Mouse (Mus musculus) kidney, embryonic 16.5 days (tissue): ENCODE data around the gene Sox5. TPM values are rescaled to one million over a fixed set of nuclear protein-coding genes. Genes with fewer than 3 reads are reported as not detected.

Experiments
- ATAC-seq: fragments of 200-750 bp; cut with Nextera tagmentation; 2 replicates; pipeline ENCODE4 v1.8.0; 2017; ENCODE audit warnings: moderate TSS enrichment; ENCODE audit not compliant: low FRiP score, low TSS enrichment
- H3K27ac ChIP-seq: fragments of 300-500 bp; sonication (generic); 2 replicates; pipeline ENCODE4 v1.5.1; 2014; ENCODE audit warnings: low read length
- H3K27me3 ChIP-seq: fragments of 300-500 bp; sonication (generic); 2 replicates; pipeline ENCODE4 v1.6.1; 2014; ENCODE audit warnings: low read length, control low read depth, mixed read lengths; ENCODE audit not compliant: insufficient read depth
- H3K36me3 ChIP-seq: fragments of 300-500 bp; sonication (generic); 2 replicates; pipeline ENCODE4 v1.6.1; 2014; ENCODE audit warnings: low read length, control low read depth, mixed read lengths; ENCODE audit not compliant: insufficient read depth
- H3K4me1 ChIP-seq: fragments of 300-500 bp; sonication (generic); 2 replicates; pipeline ENCODE4 v1.6.1; 2014; ENCODE audit warnings: low read length, control low read depth, mixed read lengths; ENCODE audit not compliant: insufficient read depth
- H3K4me2 ChIP-seq: fragments of 300-500 bp; sonication (generic); replicated peaks from 2 replicates; pipeline ENCODE4 v1.6.1; 2014; ENCODE audit warnings: low read depth, low read length
- H3K4me3 ChIP-seq: fragments of 300-500 bp; sonication (generic); 2 replicates; pipeline ENCODE4 v1.5.1; 2014; ENCODE audit warnings: mild to moderate bottlenecking, low read length
- H3K9ac ChIP-seq: fragments of 300-500 bp; sonication (generic); replicated peaks from 2 replicates; pipeline ENCODE4 v1.6.1; 2014; ENCODE audit warnings: low read length
- H3K9me3 ChIP-seq: fragments of 300-500 bp; sonication (generic); 2 replicates; pipeline ENCODE4 v1.6.1; 2016; ENCODE audit warnings: low read length, control low read depth
- WGBS: fragments of 180-500 bp; shearing (Covaris S2); extraction: QIAGEN DNeasy Blood & Tissue Kit; methylation state at CpG from one replicate; pipeline ENCODE4 v1.1.7; 2014; 5-methylcytosine and 5-hydroxymethylcytosine counted together
- polyA plus RNA-seq: library from polyadenylated mRNA; unstranded; fragments of >200 nt; fragmentation: Nextera tagmentation; extraction: Ambion mirVana; gene quantifications from 2 replicates; pipeline ENCODE4 v1.2.1, GENCODE M21; 2015

Sox5 gene
- polyA plus RNA-seq, 1 experiment from 2014 or later, result 14.8 TPM

DNA sequence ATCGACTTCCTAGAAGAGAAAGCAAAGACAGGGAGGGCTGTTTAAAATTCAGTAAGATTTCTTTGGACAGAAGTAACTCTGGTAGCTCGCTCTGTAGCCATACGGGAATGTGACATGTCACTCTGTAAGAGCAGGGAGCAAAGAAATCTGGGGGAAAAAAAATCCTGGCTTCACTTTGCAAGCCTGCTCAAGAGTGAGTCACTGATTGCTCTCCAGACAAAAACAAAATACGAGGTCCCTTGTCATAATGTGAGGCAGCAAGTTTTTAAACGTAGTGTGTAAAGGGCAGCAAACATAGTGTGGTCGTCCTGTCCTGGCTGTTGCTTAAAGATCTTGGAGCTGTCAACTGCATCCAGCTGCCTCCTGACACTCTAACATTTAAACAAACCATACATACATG lies 665.1 kb downstream of the Sox5 start:
- H3K4me2 ChIP-seq, result no peak overlapping the region
- H3K36me3 ChIP-seq, result no peaks in the 10 kb centered on the region
- ATAC-seq, result no peak
- WGBS, result 60% methylated on average over 6 of the region's 6 CpGs
- no peak overlapping the region for H3K27ac ChIP-seq
- H3K4me3 ChIP-seq, result no peak overlapping the region
- no peaks in the 10 kb centered on the region for H3K9me3 ChIP-seq
- no peak overlapping the region for H3K9ac ChIP-seq
- no peaks in the 10 kb centered on the region for H3K27me3 ChIP-seq
- no peaks in the 10 kb centered on the region for H3K4me1 ChIP-seq

DNA sequence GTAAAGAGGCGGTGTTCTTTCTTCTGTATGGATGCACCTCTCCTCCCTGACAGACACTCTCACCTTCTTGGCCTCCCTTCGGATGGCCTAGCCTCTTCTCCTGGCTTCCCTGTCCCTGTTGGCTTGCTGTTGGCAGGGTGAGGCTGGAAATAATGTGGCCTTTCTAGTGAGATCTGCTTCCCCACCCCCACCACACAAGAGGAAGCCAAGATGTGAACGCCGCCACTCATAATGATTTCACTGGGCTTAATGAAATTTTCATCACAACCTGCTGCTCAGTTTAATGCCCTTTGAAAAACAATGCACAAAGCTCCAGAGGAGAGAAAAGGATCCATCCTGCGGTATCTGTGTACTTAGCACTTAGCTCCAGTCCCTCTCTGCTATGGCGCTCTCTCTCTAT lies 670.2 kb downstream of the Sox5 start:
- no peaks in the 10 kb centered on the region for H3K4me1 ChIP-seq
- H3K4me2 ChIP-seq, result no peak overlapping the region
- no peaks in the 10 kb centered on the region for H3K9me3 ChIP-seq
- 95% methylated on average over 6 of the region's 6 CpGs for WGBS
- H3K27ac ChIP-seq, result no peak overlapping the region
- H3K4me3 ChIP-seq, result no peak overlapping the region
- H3K36me3 ChIP-seq, result no peaks in the 10 kb centered on the region
- H3K27me3 ChIP-seq, result no peaks in the 10 kb centered on the region
- ATAC-seq, result no peak
- H3K9ac ChIP-seq, result no peak overlapping the region

- H3K36me3 ChIP-seq, result no peaks in the 10 kb centered on the region
- H3K4me2 ChIP-seq, result no peak overlapping the region
- WGBS, result 75% methylated on average over 10 of the region's 10 CpGs
- no peaks in the 10 kb centered on the region for H3K9me3 ChIP-seq
- no peaks in the 10 kb centered on the region for H3K4me1 ChIP-seq
- H3K27ac ChIP-seq, result no peak overlapping the region
- H3K27me3 ChIP-seq, result no peaks in the 10 kb centered on the region
- H3K4me3 ChIP-seq, result no peak overlapping the region
- no peak overlapping the region for H3K9ac ChIP-seq
- no peak for ATAC-seq
Measured at GRCm38 (mm10) chr6:144106848-144107247, 674.9 kb downstream of the Sox5 start.

DNA sequence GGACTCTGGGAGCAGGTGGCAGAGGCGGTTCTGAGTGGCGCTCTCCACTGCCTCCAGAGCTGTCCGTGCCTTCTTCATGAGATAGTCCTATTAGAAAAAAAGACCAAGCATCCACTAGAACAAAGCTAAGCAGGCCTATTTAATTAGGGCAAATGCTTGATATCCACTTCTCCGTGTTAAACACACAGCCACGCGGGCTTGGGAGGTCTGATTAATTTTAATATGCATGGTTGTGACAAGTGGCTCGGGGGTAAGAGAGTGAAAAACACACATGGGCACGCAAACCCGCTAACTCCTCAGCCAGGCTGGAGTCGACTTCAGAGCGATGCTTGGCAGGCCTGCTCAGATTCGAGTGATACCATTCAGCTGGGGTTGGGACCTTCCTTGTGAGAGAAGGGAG lies 676.1 kb downstream of the Sox5 start:
- H3K27ac ChIP-seq, result no peak overlapping the region
- no peaks in the 10 kb centered on the region for H3K27me3 ChIP-seq
- no peaks in the 10 kb centered on the region for H3K9me3 ChIP-seq
- 90% methylated on average over 12 of the region's 12 CpGs for WGBS
- no peaks in the 10 kb centered on the region for H3K4me1 ChIP-seq
- no peak overlapping the region for H3K4me2 ChIP-seq
- no peak overlapping the region for H3K9ac ChIP-seq
- no peaks in the 10 kb centered on the region for H3K36me3 ChIP-seq
- no peak overlapping the region for H3K4me3 ChIP-seq
- no peak for ATAC-seq

DNA sequence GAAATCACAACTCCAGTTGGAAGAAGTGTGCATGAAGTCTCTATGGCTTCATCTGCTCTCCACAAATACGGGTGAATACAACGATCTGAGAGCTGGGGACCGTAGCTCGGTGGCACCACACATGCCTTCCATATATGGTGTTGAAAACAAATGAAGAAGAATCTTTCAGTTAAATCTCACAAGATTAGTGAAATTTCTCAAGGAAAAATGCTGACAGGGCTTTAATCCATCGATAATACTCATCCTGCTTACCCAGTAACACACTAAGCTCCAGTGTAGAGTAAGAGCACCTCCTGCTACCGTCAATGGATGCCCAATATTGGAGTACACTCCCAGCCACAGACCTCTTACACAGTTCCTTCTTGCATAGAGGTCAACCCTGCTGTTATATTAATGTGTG lies 678.2 kb downstream of the Sox5 start:
- H3K27me3 ChIP-seq, result no peaks in the 10 kb centered on the region
- H3K4me1 ChIP-seq, result no peaks in the 10 kb centered on the region

GRCm38 (mm10) chr6:144100852-144101251 lies 680.9 kb downstream of the Sox5 start:
- H3K9me3 ChIP-seq, result no peaks in the 10 kb centered on the region
- no peak overlapping the region for H3K9ac ChIP-seq
- H3K4me2 ChIP-seq, result no peak overlapping the region
- H3K27me3 ChIP-seq, result no peaks in the 10 kb centered on the region
- no peak overlapping the region for H3K27ac ChIP-seq
- WGBS, result 72% methylated on average over 1 of the region's 1 CpGs
- H3K36me3 ChIP-seq, result no peaks in the 10 kb centered on the region
- ATAC-seq, result no peak
- no peak overlapping the region for H3K4me3 ChIP-seq
- peaks cover 5% of the 10 kb centered on the region; the same call in 1 of the 2 replicates for H3K4me1 ChIP-seq

More for the DNA sequence above, 678.2 kb downstream of the Sox5 start:
- Histone ChIP-seq H3K9me3 (no peaks in the 10 kb centered on the region), H3K36me3 (no peaks in the 10 kb centered on the region), H3K4me3 (no peak overlapping the region), H3K27ac (no peak overlapping the region), H3K4me2 (no peak overlapping the region), H3K9ac (no peak overlapping the region)
- ATAC-seq, result no peak
- 89% methylated on average over 6 of the region's 6 CpGs for WGBS

DNA sequence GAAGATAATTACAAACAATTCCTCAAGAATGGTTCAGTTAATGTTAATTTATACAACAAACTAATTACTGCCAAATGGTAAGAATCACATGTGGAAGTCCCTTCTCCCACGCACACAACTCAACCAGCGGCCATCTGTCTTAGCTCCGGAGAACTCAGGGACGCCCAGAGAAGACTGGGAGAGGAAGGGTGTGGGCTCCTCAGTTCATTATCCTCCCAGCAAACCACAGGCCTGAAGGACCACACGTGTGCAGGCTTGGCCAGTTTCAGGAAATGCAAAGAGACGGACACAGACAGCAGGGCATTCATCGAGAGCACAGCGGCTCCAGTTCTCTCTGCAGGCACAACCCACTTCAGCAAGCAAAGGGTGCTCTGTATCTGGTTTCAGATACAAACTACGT lies 683.7 kb downstream of the Sox5 start:
- Histone ChIP-seq H3K36me3 (no peaks in the 10 kb centered on the region), H3K27me3 (no peaks in the 10 kb centered on the region), H3K4me2 (0 out of 2 replicates have a peak overlapping the region, but pooled peaks have one; percentile 3), H3K9ac (no peak overlapping the region), H3K4me1 (peaks cover 5% of the 10 kb centered on the region; the same call in 1 of the 2 replicates), H3K4me3 (no peak overlapping the region), H3K27ac (no peak overlapping the region), H3K9me3 (no peaks in the 10 kb centered on the region)
- peak; percentile 61; the same call in 1 of the 2 replicates for ATAC-seq
- 16% methylated on average over 9 of the region's 9 CpGs for WGBS

DNA sequence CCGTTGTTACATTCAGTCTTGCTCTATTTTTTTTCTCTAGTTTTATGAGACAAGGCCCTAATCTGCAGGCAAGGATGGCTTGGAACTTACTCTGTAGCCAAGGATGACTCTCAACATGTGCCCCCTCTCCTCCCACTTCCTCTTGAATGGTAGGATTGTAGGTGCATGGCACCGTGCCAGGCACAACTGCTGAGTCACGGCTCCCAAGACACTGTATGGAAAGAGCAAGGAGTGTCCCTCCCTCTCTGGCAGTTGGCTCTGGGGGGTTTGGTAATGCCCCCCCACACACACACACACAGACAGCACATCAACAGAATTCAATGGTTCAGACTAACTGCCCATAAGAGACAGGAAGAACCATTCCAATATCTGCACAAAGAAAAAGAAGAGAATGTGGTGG lies 693.5 kb downstream of the Sox5 start:
- Histone ChIP-seq H3K4me2 (no peak overlapping the region), H3K4me3 (no peak overlapping the region), H3K36me3 (no peaks in the 10 kb centered on the region), H3K27me3 (no peaks in the 10 kb centered on the region), H3K9ac (no peak overlapping the region), H3K27ac (no peak overlapping the region), H3K4me1 (no peaks in the 10 kb centered on the region), H3K9me3 (no peaks in the 10 kb centered on the region)
- WGBS, result 80% methylated on average over 3 of the region's 3 CpGs
- no peak for ATAC-seq

GRCm38 (mm10) chr6:144086096-144086810 lies 695.5 kb downstream of the Sox5 start:
- Histone ChIP-seq H3K4me1 (no peaks in the 10 kb centered on the region), H3K4me3 (no peak overlapping the region), H3K27ac (no peak overlapping the region), H3K36me3 (no peaks in the 10 kb centered on the region), H3K4me2 (no peak overlapping the region), H3K9ac (no peak overlapping the region), H3K9me3 (no peaks in the 10 kb centered on the region), H3K27me3 (no peaks in the 10 kb centered on the region)
- WGBS, result 83% methylated on average over 1 of the region's 1 CpGs
- ATAC-seq, result no peak

- no peak overlapping the region for H3K4me3 ChIP-seq
- H3K9me3 ChIP-seq, result no peaks in the 10 kb centered on the region
- no peaks in the 10 kb centered on the region for H3K4me1 ChIP-seq
- no peaks in the 10 kb centered on the region for H3K36me3 ChIP-seq
- no peak for ATAC-seq
- no peaks in the 10 kb centered on the region for H3K27me3 ChIP-seq
- 90% methylated on average over 9 of the region's 9 CpGs for WGBS
- H3K9ac ChIP-seq, result no peak overlapping the region
- no peak overlapping the region for H3K4me2 ChIP-seq
- H3K27ac ChIP-seq, result no peak overlapping the region
Measured at GRCm38 (mm10) chr6:144082297-144082696, 699.5 kb downstream of the Sox5 start.
